26 mouse cellular contexts compared by ENCODE assay signal in genomic region chr1:42585191-42585590, GRCm38 (mm10).
"Had no signal": no experiment of that assay in that cellular context is flagged by ENCODE, and none has a peak within 500 bp of the region (broad histone marks: within the 10 kb centered on the region; RNA-seq: fewer than 3 reads in every experiment).

No protein-coding gene starts in this region.

- H3K36me3 ChIP-seq: embryonic facial prominence, embryonic 10.5 days; embryonic facial prominence, embryonic 12.5 days; embryonic facial prominence, embryonic 13.5 days; embryonic facial prominence, embryonic 15.5 days; forebrain, embryonic 10.5 days; forebrain, embryonic 12.5 days; forebrain, embryonic 15.5 days; heart, embryonic 10.5 days had no signal

- H3K27ac ChIP-seq: embryonic facial prominence, embryonic 10.5 days; embryonic facial prominence, embryonic 12.5 days; embryonic facial prominence, embryonic 13.5 days; embryonic facial prominence, embryonic 15.5 days; forebrain, embryonic 10.5 days; forebrain, embryonic 12.5 days; forebrain, embryonic 13.5 days; forebrain, embryonic 15.5 days; gastrocnemius, adult 2 months; heart, adult 2 months; heart, embryonic 10.5 days had no signal

- H3K27me3 ChIP-seq: embryonic facial prominence, embryonic 12.5 days; embryonic facial prominence, embryonic 13.5 days; embryonic facial prominence, embryonic 15.5 days; forebrain, embryonic 12.5 days; forebrain, embryonic 13.5 days; forebrain, embryonic 15.5 days had no signal

- H3K9ac ChIP-seq: embryonic facial prominence, embryonic 12.5 days; embryonic facial prominence, embryonic 13.5 days; embryonic facial prominence, embryonic 15.5 days; forebrain, embryonic 12.5 days; forebrain, embryonic 13.5 days; forebrain, embryonic 15.5 days; forebrain, postnatal 0 days had no signal

- H3K9me3 ChIP-seq: embryonic facial prominence, embryonic 10.5 days; embryonic facial prominence, embryonic 12.5 days; embryonic facial prominence, embryonic 13.5 days; embryonic facial prominence, embryonic 15.5 days; forebrain, embryonic 10.5 days; forebrain, embryonic 12.5 days; forebrain, embryonic 13.5 days; forebrain, embryonic 15.5 days had no signal

- DNase-seq: cerebellum, adult 2 months; cerebellum, adult 8-10 months; cerebellum, adult 9-10 months; cerebellum, adult 9-11 months; cerebellum, postnatal 36 days; embryo, embryonic 11 days; forebrain, postnatal 0 days; gastrocnemius, adult 2 months; gastrocnemius, postnatal 10 days; gastrocnemius, postnatal 14 days; gastrocnemius, postnatal 25 days; gastrocnemius, postnatal 36 days; heart, adult 18-20 months; heart, adult 2 months had no signal

- ATAC-seq: forebrain, embryonic 13.5 days; forebrain, embryonic 14.5 days; forebrain, embryonic 15.5 days; forebrain, embryonic 16.5 days; forebrain, postnatal 0 days had no signal

- H3K4me2 ChIP-seq: embryonic facial prominence, embryonic 12.5 days; embryonic facial prominence, embryonic 13.5 days; embryonic facial prominence, embryonic 15.5 days; forebrain, embryonic 12.5 days; forebrain, embryonic 13.5 days; forebrain, embryonic 15.5 days had no signal

- H3K4me1 ChIP-seq: embryonic facial prominence, embryonic 12.5 days; embryonic facial prominence, embryonic 13.5 days; embryonic facial prominence, embryonic 15.5 days; forebrain, embryonic 12.5 days; forebrain, embryonic 15.5 days had no signal

- H3K4me3 ChIP-seq: embryonic facial prominence, embryonic 10.5 days; embryonic facial prominence, embryonic 12.5 days; embryonic facial prominence, embryonic 13.5 days; embryonic facial prominence, embryonic 15.5 days; erythroblast, embryonic 14.5 days; forebrain, embryonic 10.5 days; forebrain, embryonic 12.5 days; forebrain, embryonic 13.5 days; forebrain, embryonic 15.5 days; gastrocnemius, adult 2 months; heart, adult 2 months; heart, embryonic 10.5 days had no signal
